Mouse (Mus musculus) skeletal muscle tissue, postnatal 0 days (tissue): ENCODE measurements around the gene Vps37b. TPM values are rescaled to one million over a fixed set of nuclear protein-coding genes. Genes with fewer than 3 reads are reported as not detected.

ENCODE experiments used
- microRNA-seq, 2 experiments: library from miRNA; unstranded; fragments of <30 nt; microRNA quantifications; one replicate each; pipeline ENCODE4; 2016
- polyA plus RNA-seq: library from polyadenylated mRNA; unstranded; fragments of >200 nt; fragmentation: Nextera tagmentation; extraction: Ambion mirVana; gene quantifications from 2 replicates; pipeline ENCODE4 v1.2.1, GENCODE M21; 2015

The Vps37b gene
- 19.5 and 20.9 TPM in 2 replicates for polyA plus RNA-seq

DNA sequence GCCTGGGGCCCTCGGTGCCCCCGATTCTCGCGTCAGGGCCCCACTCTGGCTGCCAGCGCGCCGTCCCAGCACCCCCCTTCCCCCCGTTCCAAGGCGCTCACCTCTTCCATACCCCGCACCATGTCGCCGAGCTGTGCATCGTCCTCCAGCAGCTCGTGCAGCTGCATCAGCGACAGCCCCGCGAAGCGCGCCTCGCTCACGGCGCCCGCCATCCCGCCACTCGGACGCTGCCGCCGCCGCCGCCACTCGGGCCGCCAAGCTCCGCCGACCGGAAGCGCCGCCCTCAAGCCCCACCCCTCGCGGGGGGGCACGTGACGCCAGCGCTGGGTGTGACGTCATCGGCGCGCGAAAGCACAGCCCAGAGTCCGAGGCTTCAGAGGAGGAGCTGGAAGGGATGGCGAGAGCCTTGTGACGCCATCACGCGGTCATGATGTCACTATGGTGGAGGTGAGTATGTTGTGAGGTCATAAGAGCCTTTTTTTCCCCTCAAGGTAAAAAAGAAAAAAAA is at the start of gene Vps37b:
TSS of gene Vps37b (minus strand) at position 270 of the 508 bp plus-strand sequence.

DNA sequence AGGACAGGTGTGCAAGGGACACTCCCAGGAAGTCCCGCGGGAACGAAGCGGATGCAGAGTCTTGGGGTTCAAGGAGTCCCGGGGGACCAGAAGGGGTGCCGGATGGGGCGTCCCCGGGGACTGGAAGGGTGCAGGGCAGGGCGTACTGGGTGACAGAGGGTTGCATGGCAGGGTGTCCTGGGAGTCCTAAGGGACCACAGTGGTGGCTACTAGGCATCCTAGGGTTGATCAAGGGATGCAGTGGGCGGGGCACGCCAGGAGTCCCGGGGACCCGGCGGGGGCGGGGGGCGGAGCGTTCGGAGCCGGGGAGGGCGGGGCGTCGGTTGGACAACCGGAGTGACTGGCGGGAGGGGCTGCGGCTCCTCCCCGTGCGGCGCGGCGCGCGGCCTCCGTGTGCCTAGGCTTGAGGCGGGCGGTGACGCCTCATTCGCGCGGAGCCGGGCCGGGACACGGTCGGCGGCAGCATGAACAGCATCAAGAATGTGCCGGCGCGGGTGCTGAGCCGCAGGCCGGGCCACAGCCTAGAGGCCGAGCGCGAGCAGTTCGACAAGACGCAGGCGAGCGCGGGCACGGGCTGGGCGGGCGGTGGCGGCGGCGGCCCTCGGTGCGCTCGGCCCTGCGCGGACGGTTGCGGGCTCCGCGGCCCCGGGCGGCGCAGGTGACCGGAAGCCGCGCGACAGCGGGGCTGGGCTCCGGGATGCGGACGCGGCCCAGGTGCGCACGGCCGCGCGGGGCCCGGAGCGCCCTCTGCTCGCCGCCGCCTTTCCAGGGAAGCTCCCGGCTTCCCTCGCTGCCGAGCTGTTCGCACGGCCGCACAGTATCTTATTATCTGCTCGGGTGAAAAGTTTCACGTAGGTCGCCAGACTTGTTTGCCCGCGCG is 58.5 kb downstream of the Vps37b start, which contains the start of gene Hip1r:
TSS of gene Hip1r (plus strand) at position 330 of the 880 bp plus-strand sequence.

Small RNAs within 50 kb of the gene (microRNA-seq; reads per million reads assigned to microRNA genes)
- 0 to 0.42 reads per million in 2 experiments for gene Mir7032

Other genes with a start within 250 kb of the Vps37b start
- 2.0 and 14.0 TPM in 2 replicates for gene Hcar2, start 166.8 kb downstream of the Vps37b start, polyA plus RNA-seq
- 0.99 and 6.7 TPM in 2 replicates for gene Hcar1, start 152.2 kb downstream of the Vps37b start, polyA plus RNA-seq
- gene Denr, start 125.1 kb downstream of the Vps37b start, polyA plus RNA-seq: 102 and 133 TPM in 2 replicates
- gene Gm43518, start 104.9 kb downstream of the Vps37b start, polyA plus RNA-seq: 0.66 and 1.0 TPM in 2 replicates
- 5.2 and 5.5 TPM in 2 replicates for gene Ccdc62, start 101.6 kb downstream of the Vps37b start, polyA plus RNA-seq
- gene Hip1r, start 58.6 kb downstream of the Vps37b start, polyA plus RNA-seq: 1.5 and 1.8 TPM in 2 replicates
- gene Abcb9, start 63.5 kb upstream of the Vps37b start, polyA plus RNA-seq: 2.9 and 3.6 TPM in 2 replicates
- 11.4 and 13.7 TPM in 2 replicates for gene Ogfod2, start 80.0 kb upstream of the Vps37b start, polyA plus RNA-seq
- gene Arl6ip4, start 83.8 kb upstream of the Vps37b start, polyA plus RNA-seq: 80.7 and 91.8 TPM in 2 replicates
- 2.0 and 2.3 TPM in 2 replicates for gene Pitpnm2, start 217.5 kb upstream of the Vps37b start, polyA plus RNA-seq